8 mouse cellular contexts compared by ENCODE assay signal in genomic region chr17:80480031-80480854, GRCm38 (mm10). TPM values are rescaled to one million over a fixed set of nuclear protein-coding genes. Genes with fewer than 3 reads are reported as not detected.
DNase-seq lines count a peak whose midpoint lies in the region; ATAC-seq lines count a peak whose summit lies in the region.

Gene Sos1 (minus strand): TSS chr17:80480453.

- peak within 1 kb of the TSS; percentile 97 for H3K27ac ChIP-seq in hindbrain, embryonic 14.5 days

- peak within 1 kb of the TSS; percentile 79 for H3K9ac ChIP-seq in hindbrain, embryonic 14.5 days

- peak within 1 kb of the TSS; percentile 56 for H3K4me2 ChIP-seq in hindbrain, embryonic 14.5 days (replicated peaks)

- WGBS in hindbrain, embryonic 14.5 days: under 1% methylated on average over 74 of the region's 90 CpGs

- H3K9me3 ChIP-seq in hindbrain, embryonic 14.5 days (ENCODE audit: control insufficient read depth, low read length): no peaks in the 10 kb centered on the region

- H3K27me3 ChIP-seq in hindbrain, embryonic 14.5 days (ENCODE audit: control insufficient read depth, insufficient read depth, low read length): no peaks in the 10 kb centered on the region

- no peaks in the 10 kb centered on the region for H3K36me3 ChIP-seq in hindbrain, embryonic 14.5 days (replicated peaks; ENCODE audit: control insufficient read depth, insufficient read depth)

- ATAC-seq in hindbrain, embryonic 14.5 days (ENCODE audit: low FRiP score): peak; percentile 88

- peak within 1 kb of the TSS; percentile 82 for H3K4me3 ChIP-seq in hindbrain, embryonic 14.5 days (replicated peaks; ENCODE audit: low read length)

- H3K4me1 ChIP-seq in hindbrain, embryonic 14.5 days (replicated peaks; ENCODE audit: control insufficient read depth, insufficient read depth, low read length): peaks cover 29% of the 10 kb centered on the region

- peak; percentile 94 for DNase-seq in T-cell, adult 2 months (ENCODE audit: low spot score)
- peak; percentile 98 for DNase-seq in cerebellum, postnatal 25 days
- DNase-seq in frontal cortex, postnatal 25 days (ENCODE audit: low spot score in 2 of 2): peak; percentile 92 to 95
- peak; percentile 95 for DNase-seq in hindbrain, embryonic 14.5 days (ENCODE audit: low spot score)
- DNase-seq in layer of hippocampus, postnatal 36 days: peak; percentile 96 to 98
- peak; percentile 96 for DNase-seq in lung, postnatal 25 days (ENCODE audit: low spot score)
- peak; percentile 84 for DNase-seq in retina, adult 2 months (ENCODE audit: low read depth, low spot score)
- peak; percentile 98 for DNase-seq in thymus, postnatal 25 days

RNA-seq across cellular contexts. Expression of gene Sos1, which starts in this region (rescaled TPM):
- 13.4 and 13.5 TPM in 2 replicates for polyA plus RNA-seq in hindbrain, embryonic 14.5 days (2014; fragmentation: Nextera tagmentation; extraction: Ambion mirVana)
- total RNA-seq in layer of hippocampus, postnatal 36 days (2021): 10 to 100 TPM; 36.5 to 36.6 TPM

Comparison
In these comparisons a context has a peak if more than half of its experiments do, and no peak if none do; other contexts are left out.
1. Peak in every context shown above with its lines: DNase-seq, ATAC-seq, H3K4me3 ChIP-seq and H3K27ac ChIP-seq.